Mouse (Mus musculus) cerebellum, postnatal 36 days (tissue): Measurements from ENCODE around the gene BC049730.
"Not testable (repeated sequence)": the region's sequence is repeated elsewhere in the genome, so short reads cannot be mapped to it uniquely, and the experiment has no call there.

ENCODE experiments used
- DNase-seq, 2 experiments: peaks; one replicate each; pipeline ENCODE4 v3.0.0; 2021 to 2022; ENCODE audit warnings: mixed read lengths in 2 of 2

Gene BC049730

DNA sequence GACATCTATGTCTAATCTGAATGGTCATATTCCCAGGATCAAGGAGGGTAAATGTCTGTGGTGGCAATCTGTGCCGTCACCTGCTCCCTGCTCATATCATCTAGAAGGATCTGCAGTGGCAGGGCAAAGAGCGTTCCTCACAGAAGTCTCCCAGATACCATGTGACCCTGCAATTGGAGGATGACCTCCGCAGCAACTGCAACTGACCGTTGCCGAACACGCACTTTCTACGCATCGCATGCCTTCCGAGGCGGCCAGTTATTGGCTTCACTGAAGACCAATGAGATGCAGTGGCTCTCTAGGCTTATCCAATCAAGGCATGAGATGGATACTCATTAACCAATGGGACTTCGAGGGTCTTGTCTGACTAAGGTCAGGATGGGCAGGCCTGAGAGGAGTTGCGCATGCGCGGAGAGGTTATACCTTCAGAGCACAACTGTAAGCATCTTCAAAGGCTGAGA is at the start of gene BC049730:
Gene BC049730, plus strand, starts transcription at position 411 of the 461 bp plus-strand sequence.
- DNase-seq = no peak

DNA sequence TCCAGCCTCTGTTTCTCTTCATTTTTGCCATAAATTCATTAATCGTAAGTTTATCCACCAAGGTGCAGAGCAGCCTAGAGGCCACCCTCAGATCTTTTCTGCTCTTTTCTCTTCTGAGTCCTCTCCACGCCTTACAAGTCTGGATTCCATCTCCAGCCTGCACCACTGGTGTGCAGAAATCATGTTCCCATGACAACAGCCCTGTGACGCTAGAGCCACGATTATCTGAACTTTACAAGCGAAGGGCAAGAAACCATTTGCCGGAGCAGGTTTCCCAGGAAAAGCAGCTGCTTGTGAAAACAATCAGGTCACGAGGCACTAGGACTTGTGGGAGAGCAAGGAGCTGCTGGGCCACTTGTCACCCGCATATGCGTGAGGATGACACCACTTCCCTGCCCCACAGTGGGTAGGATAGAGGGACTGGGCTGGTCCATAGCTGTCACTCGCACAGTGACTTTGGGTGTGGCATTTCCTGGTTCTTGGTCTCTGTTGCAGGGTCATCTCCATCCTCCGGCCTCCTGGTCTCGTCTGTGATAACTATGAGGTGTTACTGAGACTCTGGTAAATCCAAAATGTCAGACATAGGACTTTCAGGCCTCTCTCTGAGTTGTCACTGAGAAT is 49.2 kb upstream of the BC049730 start:
- DNase-seq = no peak

DNA sequence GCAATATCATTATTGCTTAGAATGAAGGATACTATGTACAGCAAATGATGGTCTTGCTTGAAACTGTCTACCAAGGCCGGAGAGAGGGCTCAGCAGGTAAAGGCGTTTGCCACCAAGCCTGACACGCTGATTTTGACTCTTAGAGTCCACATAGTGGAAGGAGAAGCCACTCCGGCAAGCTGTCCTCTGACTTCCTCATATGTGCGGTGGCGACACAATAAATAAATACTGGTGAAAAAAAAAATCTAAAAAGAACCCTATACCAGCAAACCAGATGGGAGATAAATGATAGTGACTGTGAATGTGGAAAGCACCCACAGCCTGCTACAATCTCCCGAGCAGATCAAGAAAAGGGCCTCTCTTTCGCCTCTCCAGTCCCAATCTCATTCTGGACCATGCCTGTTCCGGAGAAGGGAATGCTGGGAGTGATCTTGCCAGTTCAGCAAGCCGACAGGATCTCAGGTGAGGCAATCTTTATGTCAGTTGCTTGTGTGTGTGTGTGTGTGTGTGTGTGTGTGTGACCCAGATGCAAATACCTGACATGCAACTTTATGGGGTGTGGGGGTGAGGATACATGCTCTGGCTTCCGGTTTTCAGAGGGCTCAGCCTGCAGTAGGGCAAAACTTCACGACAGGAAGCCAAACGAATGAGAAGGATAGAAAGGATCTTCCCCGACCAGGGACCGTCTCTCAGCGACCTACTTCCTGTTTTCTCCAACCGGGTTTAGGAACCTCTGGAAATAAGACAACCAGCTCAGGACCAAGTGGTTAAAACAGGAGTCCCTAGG is 47.7 kb upstream of the BC049730 start:
- DNase-seq = no peak

DNA sequence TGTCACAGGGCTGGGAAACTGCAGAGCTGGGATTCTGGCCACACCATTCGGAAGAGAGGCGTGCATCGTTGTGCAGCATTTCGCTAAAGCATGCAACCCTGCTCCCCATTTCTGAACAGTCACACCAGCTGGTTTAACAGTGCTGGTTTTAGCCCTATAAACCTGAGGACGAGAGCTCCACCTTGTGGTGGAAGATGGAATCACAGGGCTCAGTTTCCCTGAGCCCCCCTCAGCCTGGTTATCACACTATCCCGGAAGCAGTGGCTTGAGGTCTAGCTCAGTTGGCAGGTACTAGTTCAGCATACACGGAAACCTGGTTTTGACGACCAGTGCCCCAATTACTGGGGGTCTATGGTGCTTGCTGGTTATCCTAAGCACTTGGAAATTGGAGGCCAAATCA is 46.5 kb upstream of the BC049730 start:
- peak; percentile 60 to 64 for DNase-seq

DNA sequence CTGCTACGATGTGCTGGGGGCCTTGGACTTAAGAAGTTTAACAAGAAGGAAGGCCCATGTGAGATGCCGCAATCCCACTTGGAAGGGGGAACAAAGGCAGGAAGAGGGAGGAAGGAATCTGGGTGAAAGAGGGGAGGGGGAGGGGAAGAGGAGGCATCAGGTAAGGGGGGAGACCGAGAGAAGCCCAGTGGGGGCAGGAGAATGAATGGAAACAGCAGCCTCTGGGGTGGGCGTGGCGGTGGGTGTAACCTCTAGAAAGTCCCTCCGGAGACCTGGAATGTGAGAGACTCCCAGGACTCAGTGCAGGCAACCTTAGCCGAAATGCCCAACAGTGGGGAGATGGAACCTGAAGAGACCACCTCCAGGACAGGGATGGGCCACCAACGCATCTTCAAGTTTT is 44.7 kb upstream of the BC049730 start:
- no peak for DNase-seq

DNA sequence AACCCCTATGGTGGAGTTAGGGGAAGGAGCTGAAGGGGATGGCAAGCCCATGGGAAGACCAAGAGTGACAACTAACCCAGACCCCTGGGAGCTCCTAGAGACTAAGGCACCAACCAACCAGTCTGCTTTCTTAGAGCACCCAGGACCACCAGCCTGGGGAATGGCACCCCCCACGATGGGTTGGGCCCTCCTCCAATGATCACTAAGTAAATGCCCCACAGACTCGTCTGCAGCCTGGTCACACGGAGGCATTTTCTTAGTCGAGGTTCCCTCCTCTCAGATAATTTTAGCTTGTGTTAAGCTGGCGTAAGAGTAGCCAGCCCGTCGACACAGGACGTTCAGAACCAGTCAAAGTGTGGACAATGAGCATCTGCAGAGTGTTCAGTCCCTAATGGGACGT is 44.1 kb upstream of the BC049730 start:
- DNase-seq = no peak

DNA sequence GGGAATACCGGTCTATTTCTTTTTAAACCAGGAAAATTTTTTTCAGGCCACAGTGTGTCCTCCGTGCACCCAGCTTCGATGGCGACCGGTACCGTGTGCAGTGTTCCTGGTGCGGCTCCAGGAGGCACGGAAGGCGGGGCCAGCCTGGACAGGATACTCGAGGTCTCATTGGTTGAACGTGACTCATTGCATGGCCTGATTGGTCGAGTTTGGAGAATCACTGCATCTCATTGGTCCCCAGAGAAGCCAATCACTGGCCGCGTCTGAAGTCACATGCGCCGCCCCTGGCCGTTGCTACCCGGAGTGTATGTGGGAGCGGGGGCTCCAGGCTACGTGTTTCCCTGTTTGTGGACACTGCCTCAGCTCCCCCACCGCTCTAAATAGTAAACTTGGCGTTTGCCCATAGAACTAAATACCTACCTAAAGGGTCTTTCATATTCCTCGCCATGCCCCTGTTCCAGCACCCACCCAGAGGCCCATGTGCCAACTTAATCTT is 37.0 kb upstream of the BC049730 start:
- no peak for DNase-seq

DNA sequence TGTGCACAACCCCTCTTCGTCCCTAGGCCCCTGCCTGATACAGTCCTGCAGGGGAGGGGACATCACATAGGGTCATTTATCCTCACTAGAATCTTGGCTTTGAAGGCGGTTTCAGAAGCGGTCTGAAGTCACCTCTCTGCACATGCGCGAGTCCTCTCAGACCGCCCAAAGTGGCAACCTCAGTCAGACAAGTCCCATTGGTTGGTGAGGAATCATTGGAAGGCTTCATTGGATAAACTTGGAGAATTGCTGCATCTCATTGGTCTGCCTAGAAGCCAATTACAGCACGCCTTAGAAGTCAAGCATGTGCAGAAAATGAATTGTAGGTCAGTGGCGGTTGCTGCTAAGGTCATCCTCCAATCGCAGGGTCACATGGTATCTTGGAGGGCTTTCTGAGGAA is 32.5 kb upstream of the BC049730 start, which contains the start of gene Tex101:
Gene Tex101, minus strand, starts transcription at position 101 of the 400 bp plus-strand sequence.
- no peak for DNase-seq

DNA sequence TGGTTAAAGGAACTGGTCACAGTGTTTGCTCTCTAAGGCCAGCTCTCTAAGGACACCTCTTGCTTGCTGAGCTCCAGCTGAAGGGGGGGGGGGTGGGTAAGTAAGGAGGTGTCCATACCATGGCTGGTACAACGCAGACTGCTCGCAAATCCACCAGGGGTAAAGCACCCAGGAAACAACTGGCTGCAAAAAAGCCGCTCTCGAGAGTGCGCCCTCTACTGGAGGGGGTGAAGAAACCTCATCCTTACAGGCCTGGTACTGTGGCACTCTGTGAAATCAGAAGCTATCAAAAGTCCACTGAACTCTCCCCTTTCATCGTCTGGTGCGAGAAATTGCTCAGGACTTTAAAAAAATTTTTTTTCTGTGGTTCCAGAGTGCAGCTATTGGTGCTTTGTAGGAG is 24.9 kb upstream of the BC049730 start:
- not testable (repeated sequence) for DNase-seq

DNA sequence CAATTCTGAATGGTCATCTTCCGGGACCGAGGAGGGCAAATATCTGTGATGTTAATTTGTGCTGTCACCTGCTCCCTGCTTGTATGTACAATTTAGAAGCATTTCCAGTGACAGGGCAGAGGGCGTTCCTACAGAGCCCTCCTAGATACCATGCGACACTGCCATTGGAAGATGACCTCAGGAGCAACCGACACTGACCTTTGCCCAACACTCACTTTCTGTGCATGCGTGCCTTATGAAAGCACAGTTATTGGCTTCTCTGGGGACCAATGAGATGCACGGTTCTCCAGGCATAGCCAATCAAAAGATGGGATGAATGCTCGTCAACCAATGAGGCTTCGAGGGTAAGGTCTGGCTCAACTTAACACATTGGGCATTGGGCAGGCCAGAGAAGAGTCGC is 21.5 kb upstream of the BC049730 start:
- DNase-seq = not testable (repeated sequence)

DNA sequence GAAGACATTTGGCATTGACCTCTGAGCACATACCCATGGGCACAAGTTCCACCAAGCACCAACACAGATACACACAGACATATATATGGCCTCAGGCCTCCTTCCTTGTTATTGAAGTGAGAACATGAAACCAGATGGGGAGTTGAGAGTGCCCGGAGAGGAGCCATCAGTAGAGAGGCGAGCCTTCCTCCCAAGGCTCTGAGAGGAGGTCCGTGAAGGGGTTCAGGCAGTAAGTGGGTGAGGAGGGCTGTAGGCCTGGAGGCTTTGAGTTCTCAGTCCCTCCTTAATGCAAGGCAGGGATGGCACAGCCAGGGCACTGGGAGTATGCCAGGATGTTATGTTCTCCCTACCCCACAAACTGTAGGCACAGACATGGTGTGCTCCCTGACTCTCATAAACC is 16.3 kb upstream of the BC049730 start:
- not testable (repeated sequence) for DNase-seq

DNA sequence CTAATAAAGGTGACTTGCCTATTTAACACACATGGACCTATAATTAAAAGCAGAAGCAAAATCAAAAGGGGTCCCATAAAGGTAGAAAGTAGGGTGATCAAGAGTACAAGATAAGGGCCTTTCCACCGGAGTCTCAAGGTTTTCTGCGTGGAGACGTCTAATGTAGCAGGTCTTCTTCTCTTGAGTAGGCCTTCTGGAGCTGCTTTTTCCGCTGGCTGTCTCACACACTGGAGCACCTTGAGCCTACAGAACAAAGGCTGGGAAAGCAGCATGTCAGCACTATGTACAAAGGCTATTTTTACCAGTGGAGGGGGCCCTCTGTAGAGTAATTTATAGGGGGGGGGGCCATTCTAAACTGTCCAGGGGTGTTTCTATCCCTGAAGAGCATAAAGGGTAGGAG is 11.2 kb upstream of the BC049730 start:
- not testable (repeated sequence) for DNase-seq

DNA sequence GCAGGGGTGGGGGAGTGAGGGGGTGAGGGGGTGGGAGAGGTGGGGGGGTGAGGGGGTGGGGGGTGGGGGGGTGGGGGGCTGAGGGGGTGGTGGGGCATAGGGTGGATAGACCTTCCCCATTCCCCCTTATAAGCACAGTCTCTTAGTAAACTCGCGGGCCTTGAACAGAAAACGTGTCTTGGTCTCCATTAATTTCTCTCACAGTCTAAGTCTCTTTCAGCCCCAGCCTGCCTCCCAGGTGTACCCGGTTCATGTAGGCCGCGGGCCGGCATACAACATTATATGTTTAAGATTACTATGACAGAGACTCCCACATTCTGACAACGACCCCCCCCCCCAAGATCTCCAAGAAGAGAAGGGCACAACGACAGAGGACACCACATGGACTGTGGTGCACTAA is 6.2 kb upstream of the BC049730 start:
- not testable (repeated sequence) for DNase-seq

DNA sequence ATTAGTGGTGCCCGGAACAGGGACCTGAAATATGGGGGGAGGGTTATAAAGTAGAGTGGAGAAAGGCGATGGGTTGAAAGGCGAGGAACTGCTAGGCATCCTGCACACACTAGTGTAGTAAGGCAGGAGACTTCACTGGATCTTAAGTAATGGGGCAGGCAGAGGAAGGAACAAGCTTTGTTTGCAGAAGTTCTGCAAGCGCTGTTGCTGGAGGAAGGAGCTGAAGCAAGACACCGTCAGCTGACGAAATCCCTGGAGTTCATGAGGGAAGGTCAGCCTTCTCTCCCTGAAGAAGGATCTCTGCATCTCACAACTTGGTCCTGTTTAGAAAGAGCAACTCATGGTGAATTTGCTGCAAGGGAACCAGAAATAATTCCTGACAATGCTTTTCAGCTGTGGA is 6.0 kb downstream of the BC049730 start:
- no peak for DNase-seq

DNA sequence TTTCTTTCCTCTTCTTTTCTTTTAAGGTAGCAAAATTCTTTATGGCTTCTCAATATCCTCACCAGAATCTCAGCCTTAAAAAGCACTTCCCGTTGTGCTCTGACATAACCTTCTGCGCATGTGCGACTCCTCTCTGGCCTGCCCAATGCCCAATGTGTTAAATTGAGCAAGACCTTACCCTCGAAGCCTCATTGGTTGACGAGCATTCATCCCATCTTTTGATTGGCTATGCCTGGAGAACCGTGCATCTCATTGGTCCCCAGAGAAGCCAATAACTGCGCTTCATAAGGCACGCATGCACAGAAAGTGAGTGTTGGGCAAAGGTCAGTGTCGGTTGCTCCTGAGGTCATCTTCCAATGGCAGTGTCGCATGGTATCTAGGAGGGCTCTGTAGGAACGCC is 17.8 kb downstream of the BC049730 start, which contains the start of gene Gm4763:
Gene Gm4763, minus strand, starts transcription at position 101 of the 400 bp plus-strand sequence.
- not testable (repeated sequence) for DNase-seq

DNA sequence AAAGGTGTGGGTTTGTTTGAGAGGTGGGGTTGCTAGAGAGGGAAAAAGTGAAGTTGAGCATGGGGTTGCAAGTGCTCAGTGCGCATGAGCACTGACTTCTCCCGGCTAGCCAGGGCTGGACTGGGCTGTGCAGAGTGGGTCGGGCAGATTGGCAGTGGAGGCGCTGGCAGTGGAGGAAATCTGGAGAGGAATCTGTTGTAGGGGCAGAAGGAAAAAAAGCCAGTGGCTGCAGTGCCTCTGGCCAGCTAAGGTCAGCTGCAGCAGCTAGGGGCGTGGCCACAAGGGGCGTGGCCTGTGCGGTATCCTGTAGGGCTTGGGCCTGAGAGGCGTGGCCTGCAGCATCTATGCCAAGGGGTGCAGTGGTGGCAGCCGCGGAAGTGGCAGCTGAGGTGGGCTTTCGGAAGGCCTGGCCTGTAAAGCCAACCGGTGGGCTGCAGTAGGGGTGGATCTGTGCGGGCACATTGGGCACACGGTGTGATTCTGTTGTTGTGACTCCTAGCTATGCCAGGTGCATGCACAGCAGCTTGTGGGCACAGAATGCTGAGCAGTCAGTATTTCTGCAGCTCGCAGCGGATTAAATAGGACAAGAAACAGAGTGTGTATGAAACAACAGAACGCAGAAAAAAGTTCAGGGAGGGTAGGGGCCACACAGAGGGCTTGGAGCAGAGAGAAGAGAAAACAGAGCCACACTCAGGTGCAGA is 27.1 kb downstream of the BC049730 start:
- DNase-seq = peak in 1 of 2 experiments; percentile 5

DNA sequence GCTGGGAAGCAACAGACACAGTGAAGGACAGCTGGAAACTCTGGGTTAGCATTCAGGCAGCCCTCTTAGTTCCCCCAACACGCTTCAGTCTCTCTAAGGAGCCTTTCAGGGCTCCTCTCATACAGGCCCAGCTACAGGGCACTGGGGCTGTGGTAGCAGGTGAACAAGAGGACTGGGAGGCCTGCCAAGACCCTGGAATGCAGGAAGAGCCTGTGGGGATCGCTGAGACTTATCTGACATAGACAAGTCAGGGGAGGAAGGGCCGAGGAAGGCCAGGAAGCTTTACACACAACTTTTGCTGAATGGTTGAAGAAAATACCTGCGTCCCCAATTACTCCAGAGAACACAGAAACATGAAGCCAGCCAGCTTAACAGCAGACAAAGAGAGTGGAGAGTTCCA is 41.7 kb downstream of the BC049730 start:
- DNase-seq = no peak

DNA sequence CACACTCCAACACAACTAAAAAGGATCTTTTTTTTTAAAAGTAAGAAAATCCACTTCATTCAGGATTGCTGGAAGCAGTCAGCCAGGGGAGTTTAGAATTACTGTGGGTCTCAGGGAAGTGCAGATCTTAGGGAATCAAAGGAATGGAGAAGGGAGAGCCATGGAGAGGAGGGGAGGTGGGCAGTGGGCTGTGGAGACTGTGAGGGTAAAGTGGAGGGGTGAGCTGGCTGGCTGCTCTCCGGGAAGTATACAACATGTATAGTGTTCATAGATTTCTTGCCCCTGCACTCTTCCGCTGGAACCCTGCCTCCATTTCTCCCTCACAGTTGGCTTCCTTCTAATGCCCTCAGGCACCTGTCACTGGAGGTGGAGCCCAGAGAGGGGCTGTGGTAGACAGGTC is 42.6 kb downstream of the BC049730 start:
- no peak for DNase-seq

DNA sequence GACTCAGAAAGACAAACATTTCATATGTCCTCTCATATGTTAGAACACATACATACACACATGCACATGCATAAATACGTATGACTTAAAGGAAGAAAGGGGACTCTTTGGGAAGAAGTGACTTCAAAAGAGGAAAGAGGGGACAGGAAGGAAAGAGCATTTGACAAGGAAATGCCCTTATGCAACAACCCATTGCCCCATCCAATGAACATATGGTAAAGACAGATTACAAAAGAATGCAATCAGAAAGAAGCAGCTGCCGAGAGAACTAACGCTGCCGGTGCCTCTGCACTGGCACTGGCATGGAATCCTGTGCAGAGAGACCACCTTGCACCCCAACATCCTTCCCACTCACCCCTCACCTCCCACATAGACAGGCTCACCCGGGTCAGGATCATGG is 44.4 kb downstream of the BC049730 start:
- no peak for DNase-seq

DNA sequence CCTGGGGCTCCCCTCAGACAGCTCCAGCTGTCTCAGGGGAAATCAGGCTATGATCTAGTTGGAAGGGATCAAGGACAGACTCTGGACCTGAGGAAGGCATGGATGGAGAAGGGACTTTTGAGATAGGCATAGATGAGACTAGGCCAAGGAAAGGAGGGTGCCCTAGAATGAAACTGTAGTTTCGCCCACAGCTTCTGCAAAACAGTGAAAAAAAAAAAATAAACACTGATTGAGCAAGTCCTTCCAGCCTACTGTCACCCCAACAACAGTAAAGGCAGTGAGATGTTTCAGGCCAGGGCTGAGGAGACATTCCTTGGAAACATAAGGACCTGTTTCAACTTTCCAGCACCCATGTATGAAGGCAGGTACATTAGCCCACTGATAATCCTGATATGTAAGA is 49.5 kb downstream of the BC049730 start:
- DNase-seq = no peak

DNA sequence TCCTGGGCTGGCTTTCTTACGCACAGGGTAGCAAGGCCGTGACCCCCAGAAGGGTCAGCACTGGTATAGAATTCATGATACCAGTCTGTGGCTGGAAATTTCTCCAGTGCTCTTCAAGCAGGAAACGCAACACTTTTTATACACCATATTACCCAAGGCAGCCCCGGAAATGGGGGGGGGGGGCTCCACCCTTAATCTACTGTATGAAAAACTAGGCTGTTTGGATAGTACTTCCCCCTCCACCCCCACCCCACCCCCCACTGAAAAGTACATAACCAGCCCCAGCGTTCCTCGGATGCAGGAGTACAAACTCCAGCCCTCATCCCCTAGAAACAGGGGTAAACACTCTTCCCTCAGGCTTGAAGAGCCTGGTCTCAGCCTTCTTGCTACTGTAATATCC is 51.2 kb downstream of the BC049730 start, which contains the start of gene Cd177:
Gene Cd177, minus strand, starts transcription at position 101 of the 400 bp plus-strand sequence.
- no peak for DNase-seq

DNA sequence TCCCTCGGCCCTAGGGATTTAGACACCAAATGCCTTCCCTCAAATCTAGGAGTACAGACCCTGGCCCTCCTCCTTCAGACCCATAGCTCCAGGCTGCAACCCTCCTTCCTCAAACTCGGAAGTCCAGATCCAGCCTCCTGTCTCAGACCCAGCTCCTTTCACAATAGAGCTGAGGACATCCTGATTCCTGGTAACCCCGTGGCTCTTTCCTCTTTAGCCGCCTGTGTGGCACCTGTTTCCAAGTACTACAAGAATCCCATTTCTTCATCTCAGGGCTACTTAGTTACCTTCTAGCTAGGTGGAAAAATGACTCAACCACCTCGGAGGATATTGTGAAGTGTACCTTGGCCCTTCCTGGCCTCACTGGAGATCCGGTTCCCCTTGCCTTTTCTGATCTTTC is 52.1 kb downstream of the BC049730 start:
- no peak for DNase-seq

DNA sequence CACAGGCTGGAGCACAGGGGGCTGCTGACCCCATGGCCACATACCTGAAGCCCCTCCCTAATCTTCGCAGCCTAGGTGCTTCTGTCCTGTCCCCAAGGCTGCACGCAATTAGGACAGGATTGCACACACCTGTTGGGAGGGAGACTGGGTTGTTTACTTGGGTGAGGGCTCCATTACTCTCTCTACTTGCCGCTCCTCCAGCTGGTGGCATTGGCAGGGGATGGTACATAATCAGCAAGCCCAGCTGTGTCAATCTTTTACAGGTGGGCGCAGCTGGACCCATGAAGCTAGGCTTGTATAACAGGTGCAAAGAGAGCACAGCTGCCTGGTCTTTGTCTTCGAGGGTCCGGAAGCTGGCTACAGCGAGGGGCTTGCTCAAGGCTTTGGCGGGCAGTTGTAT is 53.5 kb downstream of the BC049730 start:
- no peak for DNase-seq
